Mouse (Mus musculus) thymus, postnatal 14 days (tissue): Measurements from ENCODE around the gene Ntn4.
A peak's percentile ranks its signal among the peaks of the same experiment; 100 is the strongest.

Experiments
- DNase-seq: peaks from one replicate; pipeline ENCODE4 v3.0.0; 2021

The Ntn4 gene

GRCm38 (mm10) chr10:93687781-93688180 lies 47.3 kb downstream of the Ntn4 start:
- DNase-seq: no peak

GRCm38 (mm10) chr10:93688306-93689171 lies 48.1 kb downstream of the Ntn4 start:
- peak; percentile 12 for DNase-seq

GRCm38 (mm10) chr10:93691344-93691743 lies 50.9 kb downstream of the Ntn4 start:
- DNase-seq: no peak

GRCm38 (mm10) chr10:93695043-93695791 lies 54.7 kb downstream of the Ntn4 start:
- DNase-seq: no peak

- DNase-seq: no peak
Measured at GRCm38 (mm10) chr10:93696001-93696400, 55.5 kb downstream of the Ntn4 start.

- DNase-seq: no peak
Measured at GRCm38 (mm10) chr10:93697866-93698483, 57.5 kb downstream of the Ntn4 start.

- DNase-seq: no peak
Measured at GRCm38 (mm10) chr10:93699689-93700478, 59.4 kb downstream of the Ntn4 start.

GRCm38 (mm10) chr10:93700589-93701363 lies 60.3 kb downstream of the Ntn4 start:
- no peak for DNase-seq

GRCm38 (mm10) chr10:93703946-93704345 lies 63.5 kb downstream of the Ntn4 start:
- no peak for DNase-seq

GRCm38 (mm10) chr10:93707149-93708075 lies 66.9 kb downstream of the Ntn4 start:
- no peak for DNase-seq

GRCm38 (mm10) chr10:93708076-93708473 lies 67.6 kb downstream of the Ntn4 start:
- no peak for DNase-seq

- DNase-seq: no peak
Measured at GRCm38 (mm10) chr10:93708515-93708914, 68.0 kb downstream of the Ntn4 start.

GRCm38 (mm10) chr10:93709536-93709935 lies 69.1 kb downstream of the Ntn4 start:
- DNase-seq: no peak

- DNase-seq: no peak
Measured at GRCm38 (mm10) chr10:93721625-93722337, 81.3 kb downstream of the Ntn4 start.

- DNase-seq: no peak
Measured at GRCm38 (mm10) chr10:93723942-93724542, 83.6 kb downstream of the Ntn4 start.

GRCm38 (mm10) chr10:93728131-93728530 lies 87.7 kb downstream of the Ntn4 start:
- DNase-seq: no peak

- no peak for DNase-seq
Measured at GRCm38 (mm10) chr10:93730514-93730913, 90.0 kb downstream of the Ntn4 start.

GRCm38 (mm10) chr10:93731248-93731691 lies 90.8 kb downstream of the Ntn4 start:
- DNase-seq: no peak

- no peak for DNase-seq
Measured at GRCm38 (mm10) chr10:93736114-93736645, 95.7 kb downstream of the Ntn4 start.
